Mouse (Mus musculus) urinary bladder, postnatal 25 days (tissue): ENCODE results near the gene Unc119.

Experiments
- DNase-seq: peaks from one replicate; pipeline ENCODE4 v3.0.0; 2022; ENCODE audit warnings: low spot score

Unc119 gene

DNA sequence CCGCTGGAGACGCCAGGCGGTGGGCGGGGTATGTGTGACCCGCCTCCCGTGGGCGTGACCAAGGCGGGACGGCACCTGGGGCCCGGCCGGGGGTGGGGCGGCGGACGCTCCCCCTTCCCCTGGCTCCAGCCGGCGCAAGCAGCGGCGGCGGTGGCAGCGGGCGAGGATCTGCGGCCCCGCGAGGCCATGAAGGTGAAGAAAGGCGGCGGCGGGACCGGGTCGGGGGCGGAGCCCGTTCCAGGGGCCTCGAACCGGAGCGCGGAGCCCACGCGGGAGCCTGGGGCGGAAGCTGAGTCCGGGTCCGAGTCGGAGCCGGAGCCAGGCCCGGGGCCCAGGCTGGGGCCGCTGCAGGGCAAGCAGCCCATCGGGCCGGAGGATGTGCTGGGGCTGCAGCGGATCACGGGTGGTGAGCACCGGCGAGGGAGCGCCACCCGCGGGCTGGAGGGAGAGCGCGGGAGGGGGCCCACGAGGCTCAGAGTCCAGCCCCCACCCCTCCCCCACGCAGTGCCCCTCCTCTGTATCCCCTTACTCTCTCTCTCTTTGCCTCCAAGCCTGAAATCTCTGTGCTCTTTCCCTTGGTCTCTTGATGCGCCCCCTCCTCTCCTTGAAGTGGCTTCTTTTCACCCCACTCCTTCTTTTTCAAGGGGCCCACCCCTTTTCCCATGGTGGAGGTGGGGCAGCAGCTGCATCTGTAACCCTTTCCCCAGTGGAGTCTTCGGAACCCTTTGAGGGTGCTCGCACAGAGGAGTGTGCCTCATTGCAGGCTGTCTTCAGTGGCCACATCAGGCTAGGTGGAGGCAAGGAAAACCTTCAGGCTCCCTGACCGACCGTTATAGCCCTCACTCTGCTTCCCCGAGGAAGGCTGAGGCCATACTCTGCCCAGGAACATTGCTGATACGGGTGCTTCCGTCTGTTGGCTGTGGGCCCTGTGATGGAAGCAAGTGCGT is at the start of gene Unc119:
Gene Unc119, plus strand, starts transcription at position 102 of the 947 bp plus-strand sequence.
- peak; percentile 78 for DNase-seq

DNA sequence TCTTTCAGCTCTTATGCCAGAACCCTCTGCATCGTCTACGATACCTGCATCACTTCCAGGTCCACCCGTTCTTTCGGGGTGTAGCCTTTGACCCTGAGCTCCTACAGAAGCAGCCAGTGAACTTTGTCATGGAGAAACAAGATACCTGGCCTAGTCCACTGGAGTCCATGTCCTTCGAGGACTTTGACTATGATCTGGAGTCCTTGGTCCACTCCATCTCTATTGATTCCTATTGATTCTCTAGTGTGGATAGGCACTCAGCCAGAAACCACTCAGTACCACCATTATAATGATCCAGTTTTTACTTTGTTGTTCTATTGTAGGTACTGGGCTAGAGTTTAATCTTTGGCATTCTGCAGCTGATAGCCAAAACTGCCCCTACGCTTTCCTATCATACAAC is 48.7 kb upstream of the Unc119 start:
- no peak for DNase-seq

DNA sequence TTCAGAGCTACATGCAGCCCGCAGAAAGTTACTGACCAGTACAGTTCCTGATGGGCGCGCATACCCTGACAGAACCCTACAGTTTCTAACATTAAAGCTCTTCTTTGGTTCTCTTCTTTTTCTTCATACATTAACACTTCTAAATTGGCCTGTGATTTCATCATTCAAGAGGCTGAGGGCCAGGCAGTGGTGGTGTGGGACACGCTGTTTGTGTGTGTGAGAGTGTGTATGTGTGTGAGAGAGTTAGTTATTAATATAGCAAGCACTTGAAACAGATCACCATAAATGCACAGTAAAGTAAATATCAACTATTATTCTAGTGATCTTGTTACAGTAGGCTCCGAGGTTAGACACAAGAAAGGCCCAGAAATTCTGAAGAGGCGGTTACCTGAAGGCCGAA is 42.4 kb upstream of the Unc119 start:
- DNase-seq, result no peak

DNA sequence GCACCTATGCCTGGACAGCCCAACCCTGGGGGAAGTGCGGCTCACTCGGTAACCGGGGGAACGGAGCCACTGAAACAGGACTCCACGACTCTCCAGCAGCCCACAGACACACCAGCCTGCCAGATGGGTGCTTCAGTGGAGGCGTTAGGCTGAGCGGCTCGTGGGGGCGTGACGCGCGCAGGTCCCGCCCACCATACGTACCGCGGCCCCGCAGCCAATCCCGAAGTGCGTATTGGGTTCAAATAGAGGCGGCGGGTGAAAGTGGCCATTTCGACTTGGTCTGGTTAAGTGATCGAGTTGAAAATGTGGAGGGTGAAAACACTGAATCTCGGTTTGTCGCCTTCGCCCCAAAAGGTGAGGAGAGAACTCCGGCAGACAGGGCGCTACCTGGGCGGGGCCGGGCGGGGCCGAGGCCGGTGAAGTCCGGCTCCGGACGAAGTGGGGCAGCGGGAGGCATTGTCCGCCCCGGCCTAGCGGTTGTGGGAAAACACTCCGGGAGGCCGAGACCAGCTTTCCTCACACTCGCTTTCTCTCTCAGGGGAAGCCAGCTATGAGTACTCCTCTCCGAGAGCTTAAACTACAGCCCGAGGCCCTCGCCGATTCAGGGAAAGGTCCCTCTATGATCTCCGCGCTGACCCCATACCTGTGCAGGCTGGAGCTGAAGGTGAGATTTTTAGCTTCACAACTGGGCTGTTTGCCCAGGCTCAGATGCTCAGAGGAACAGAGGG is 41.8 kb upstream of the Unc119 start, which contains the start of gene Spag5:
Gene Spag5, plus strand, starts transcription at position 173 of the 728 bp plus-strand sequence.
- peak; percentile 79 for DNase-seq

DNA sequence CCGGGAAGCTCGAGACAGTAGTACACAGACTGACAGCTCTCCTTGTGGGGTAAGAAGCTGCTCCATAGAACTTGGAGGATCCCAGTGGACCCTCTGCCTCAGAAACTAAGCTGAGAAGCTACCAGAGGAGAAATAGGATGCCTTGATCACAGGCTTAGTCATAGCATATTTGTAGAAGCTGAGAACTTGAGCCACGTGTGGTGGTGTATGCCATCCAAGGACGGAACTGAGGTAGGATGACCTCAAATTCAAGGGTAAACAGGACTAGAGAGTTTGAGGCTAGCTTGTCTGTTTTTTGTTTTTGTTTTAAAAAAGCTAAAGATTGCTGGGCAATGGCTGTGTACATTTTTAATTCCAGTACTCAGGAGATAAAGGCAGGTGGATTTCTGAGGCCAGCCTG is 38.0 kb upstream of the Unc119 start:
- no peak for DNase-seq

DNA sequence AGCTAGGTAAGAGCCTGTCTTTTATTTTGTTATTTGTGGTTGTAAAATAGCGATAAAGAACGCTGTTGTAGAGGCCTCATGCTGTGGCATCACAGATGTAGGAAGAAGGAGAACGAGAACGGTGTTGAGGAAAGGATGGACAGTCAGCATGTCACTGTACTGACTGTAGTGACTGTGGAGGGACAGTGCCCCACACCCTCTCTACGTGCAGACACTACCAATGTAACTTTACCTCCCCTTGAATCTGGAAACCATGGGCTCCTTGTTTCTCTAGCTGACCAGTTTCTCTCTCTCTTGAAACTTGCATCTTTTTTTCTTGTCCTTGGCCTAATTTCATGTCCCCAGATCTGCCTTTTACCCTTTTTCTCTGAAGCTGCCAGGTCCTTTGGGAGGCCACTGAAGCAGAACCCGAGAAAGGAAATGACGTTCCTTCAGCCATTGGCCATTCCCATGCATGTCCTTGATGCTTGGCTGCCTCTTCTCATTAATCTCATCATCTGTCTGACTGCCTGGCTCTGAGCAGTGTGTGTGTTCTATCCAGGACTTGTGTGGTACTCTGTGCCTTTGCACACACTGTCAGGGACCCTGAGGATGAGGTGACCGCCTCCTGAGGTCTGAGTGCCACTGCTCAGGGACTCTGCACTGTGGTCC is 32.3 kb upstream of the Unc119 start:
- DNase-seq, result no peak

DNA sequence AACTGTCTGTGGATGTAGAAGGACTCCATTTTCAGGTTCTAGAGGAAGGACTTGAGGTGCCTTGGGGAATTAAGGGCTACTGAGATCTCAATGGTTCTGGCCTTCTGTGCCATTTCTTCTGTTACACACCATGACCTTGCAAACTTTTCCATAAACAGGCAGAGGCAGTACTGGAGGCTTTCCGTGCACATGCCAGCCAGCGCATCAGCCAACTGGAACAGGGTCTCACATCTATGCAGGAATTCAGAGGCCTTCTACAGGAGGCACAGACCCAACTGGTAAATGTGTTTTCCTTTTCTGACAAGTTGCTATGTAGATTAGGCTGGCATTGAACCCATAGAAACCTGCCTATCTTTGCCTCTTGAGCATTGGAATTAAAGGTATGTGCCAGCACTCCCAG is 29.6 kb upstream of the Unc119 start:
- no peak for DNase-seq

DNA sequence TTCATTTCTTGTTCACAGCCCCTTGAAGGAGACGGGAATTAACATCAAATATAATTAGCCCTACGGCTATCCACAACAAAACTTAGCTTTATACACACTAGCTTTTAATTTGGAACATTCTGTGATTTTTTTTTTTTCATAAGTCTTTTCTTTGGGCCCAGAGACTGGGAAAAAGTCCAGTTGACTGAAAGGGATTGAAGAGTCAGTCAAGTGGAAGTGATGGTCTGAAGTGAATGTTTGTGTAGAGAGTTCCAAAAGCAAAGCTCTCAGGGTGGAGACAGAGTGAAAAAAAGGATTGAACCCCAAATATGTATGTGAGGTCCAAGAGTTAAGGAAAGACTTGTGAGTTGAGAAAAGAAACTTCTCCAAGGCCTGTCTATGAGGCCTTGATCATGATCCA is 24.9 kb upstream of the Unc119 start:
- no peak for DNase-seq

DNA sequence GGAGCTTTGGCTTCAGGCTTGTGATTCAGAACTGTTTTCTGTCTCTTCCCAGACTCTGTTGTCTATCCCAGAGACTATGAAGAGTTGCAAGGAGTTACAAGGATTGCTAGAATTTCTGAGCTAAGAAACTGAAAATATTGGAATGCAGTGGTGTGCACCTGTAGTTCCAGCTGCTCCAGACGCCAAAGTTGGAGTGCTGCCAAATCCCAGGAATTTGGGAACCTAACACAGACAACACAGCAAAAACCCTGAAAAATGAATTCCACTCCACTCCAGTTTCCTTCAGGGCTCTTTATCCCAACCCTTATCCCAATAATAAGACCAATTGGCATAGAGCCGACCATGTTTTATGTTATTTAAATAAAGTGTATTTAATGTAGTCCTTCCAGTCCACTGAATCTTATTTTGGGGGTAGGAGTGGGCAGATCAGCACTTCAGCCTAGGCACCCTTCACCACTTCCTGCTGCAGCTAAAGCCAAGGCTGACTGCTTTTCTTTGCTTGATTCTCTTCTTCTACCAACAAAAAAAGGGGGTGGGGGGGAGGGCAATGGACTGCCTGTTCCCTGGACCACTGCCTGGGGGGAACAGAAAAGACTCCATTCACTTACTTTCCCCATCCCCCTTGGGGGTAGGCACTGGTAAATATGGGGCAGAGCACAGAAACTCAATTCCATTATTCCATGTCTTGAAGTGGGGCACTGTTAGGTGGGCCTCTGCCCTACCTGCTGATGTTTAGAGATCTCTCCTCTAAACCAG is 21.0 kb upstream of the Unc119 start:
- no peak for DNase-seq

DNA sequence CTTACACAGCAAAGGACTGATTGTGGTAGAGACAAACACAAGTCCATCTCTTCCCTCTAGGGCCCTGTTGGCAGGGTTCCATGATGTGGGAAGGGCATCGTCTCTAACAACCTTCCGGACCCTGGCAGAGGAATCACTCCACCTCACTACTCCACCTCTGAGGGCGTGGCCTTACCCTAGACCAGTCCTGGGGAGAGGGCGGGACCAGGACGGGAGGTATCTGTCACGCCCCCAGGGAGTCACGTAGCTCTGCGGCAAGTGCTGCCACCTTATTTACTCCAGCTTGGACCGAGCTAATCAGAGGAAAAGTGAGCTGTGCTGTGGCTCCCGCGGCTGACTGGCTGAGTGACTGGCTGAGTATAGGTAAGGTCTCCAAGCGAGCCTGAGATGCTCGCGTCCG is 20.4 kb upstream of the Unc119 start, which contains the start of gene Aldoc:
Gene Aldoc, plus strand, starts transcription at position 109 of the 400 bp plus-strand sequence.
- DNase-seq, result peak; percentile 68

DNA sequence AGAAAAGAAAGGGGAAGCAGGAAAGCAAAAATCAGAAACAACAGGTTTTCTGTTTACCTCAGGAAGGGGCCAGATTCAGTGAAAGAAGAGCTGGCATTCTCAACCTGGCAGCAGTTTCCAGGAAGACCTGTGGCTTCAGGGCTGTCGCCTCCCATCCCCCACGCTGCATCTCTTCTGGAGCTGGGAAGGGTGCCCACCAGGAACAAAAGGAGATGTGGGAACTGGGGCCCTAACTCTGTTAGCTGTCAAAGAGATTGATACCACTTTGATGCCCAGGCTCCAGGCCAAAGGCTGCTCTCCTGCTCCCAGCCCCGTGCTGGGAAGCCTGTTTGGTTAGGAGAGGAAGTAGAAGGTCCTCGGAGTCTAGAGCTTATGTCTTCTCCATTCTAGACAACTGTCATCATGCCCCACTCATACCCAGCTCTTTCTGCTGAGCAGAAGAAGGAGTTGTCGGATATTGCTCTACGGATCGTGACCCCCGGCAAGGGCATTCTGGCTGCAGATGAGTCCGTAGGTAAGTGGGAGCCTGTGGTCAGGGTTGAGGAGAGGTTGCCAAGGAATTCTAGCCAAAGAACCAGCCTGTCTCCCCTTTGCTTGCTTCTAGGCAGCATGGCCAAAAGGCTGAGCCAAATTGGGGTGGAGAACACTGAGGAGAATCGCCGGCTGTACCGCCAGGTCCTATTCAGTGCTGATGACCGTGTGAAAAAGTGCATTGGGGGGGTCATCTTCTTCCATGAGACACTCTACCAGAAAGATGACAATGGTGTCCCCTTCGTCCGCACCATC is 19.1 kb upstream of the Unc119 start:
- no peak for DNase-seq

DNA sequence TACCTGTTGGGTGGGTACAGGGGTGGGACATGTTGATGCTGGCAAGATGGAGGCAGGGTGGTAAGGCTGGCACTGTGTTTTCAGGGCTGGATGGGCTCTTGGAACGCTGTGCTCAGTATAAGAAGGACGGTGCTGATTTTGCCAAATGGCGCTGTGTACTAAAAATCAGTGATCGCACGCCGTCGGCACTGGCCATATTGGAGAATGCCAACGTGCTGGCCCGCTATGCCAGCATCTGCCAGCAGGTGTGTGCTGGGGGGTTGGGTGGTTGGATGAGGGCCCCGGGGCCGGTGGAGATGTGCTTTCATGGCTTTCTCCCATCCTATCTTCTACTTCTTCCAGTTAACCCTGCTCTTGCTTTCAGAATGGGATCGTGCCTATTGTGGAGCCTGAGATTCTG is 18.3 kb upstream of the Unc119 start:
- no peak for DNase-seq

DNA sequence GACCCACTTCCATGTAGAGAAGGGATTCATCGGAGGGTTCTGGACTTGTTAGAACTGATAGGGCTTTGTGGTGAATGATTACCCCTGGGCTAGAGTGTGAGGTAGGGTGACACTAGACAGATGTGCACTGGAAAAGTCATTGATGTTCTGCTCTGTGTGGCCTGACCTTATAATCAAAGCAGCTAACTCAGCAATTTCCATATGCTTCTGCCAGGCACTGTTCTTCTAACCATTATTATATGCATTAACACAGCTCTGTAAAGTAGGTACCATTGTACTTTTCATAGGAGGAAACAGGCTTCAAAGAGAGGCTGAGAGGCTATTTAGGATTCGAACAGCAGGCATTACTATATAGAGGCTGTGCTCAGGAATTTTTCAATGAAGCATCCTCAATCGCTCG is 16.1 kb upstream of the Unc119 start:
- no peak for DNase-seq

DNA sequence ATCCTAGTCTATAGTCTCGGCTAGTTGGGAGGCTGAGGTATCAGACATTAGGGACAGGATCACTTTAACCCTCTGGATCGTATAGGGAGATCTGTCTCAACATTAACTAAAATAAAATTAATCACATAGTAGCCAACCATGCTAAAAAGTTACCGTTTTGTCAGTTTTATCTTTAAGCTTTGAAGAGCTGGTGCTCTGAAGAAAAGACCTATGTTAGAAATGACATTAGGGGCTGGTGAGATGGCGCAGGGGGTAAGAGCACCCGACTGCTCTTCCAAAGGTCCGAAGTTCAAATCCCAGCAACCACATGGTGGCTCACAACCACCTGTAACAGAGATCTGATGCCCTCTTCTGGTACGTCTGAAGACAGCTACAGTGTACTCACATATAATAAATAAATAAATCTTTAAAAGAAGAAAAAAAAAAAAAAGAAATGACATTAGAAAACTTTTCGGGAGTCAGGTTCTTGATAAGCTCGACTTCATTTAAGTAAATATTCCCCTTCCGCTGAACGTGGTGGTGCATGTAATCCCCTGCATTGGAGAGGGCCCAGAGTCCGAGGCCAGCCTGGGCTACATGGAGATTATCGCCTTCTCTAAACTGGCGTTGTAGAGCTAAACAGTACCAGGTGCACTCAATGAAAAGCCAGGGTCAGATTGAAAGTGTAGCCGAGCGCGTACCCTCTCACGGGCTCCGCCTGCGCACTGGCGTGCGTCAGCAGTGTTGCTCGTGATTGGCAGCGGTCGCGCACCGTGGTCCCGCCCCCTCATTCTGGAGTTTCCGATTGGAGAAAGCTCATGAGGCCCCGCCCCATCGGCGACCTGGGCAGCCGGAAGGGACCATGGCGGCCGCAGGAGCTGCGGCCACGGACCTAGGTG is 15.4 kb upstream of the Unc119 start, which contains the start of gene Pigs:
Gene Pigs, plus strand, starts transcription at position 782 of the 878 bp plus-strand sequence.
- peak; percentile 94 for DNase-seq

DNA sequence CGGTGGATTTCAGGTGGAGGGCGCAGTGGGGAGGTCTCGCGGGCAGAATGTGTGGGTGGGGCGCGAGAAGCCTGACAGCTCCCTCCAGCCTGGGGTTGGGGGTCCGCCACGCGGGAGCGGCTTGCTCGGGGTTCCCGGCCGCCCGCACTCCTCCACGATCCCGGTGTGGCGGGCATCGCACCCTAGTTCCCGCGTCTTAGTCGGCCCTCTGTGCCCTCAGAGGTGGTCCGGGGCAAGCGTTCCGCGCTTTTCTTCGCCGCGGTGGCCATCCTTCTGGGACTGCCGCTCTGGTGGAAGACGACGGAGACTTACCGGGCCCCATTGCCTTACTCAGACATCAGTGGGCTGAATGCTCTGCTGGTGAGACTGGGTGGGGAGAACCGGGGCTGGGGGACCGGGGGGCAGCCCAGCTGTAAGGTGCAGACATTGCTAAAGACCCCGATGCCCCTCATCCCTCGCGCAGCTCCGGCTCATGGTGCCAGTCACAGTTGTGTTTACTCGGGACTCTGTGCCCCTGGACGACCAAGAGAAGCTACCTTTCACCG is 14.7 kb upstream of the Unc119 start:
- DNase-seq, result no peak

DNA sequence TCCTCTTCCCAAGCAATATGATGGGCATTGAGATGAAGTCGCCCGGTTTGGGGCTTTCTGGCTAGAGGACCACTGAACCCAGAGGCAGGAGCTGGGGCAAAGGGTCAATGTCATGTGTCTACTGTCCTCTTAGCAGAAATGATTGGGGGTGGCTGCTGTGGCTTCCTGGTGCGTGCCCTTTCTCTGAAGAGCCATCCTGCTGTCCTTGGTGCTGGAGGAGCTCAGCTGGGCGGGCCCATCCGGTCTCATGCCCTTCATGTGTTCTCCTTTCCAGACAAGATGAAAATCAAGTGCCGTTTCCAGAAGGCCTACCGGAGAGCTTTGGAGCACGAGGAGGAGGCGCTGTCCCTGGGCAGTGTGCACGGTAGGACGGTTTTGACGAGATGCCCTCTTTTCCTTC is 10.6 kb upstream of the Unc119 start:
- no peak for DNase-seq

DNA sequence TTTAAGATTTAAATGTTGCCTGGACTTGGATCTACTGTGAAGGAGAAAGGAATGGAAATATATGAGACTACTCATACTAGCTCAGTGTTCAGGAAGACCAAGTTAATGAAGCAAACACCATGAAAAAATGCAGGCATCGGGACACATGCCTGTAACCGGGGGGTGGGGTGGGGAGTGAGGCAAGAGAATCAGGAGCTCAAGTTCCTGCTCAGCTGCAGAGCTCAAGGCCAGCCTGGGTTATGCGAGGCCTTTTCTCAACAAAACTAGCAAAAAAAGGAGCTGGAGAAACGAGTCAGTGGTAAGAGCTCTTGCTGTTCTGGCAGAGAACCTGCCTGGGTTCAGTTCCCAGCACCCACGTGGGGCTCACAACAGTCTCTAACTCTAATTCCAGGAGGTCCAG is 9.3 kb upstream of the Unc119 start:
- DNase-seq, result no peak

DNA sequence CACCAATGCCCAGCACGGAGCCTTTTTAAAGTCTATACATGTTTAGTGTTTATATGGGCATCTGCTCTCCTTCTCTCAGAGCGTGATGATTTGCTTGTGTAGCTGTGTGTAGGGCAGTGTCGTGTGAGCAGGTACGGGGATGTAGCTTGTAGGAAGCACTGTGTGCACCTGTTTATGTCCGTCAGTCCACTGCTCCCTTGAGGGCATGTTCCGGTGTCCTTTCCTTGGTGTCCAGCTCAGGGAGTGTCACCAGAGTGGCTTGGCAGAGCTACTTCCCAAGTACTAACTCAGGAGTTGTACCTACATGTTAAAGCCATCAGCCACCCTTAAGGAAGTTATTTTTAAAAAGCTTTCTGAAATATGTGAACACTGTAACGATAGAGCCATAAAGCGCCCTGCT is 6.2 kb upstream of the Unc119 start:
- DNase-seq, result no peak

DNA sequence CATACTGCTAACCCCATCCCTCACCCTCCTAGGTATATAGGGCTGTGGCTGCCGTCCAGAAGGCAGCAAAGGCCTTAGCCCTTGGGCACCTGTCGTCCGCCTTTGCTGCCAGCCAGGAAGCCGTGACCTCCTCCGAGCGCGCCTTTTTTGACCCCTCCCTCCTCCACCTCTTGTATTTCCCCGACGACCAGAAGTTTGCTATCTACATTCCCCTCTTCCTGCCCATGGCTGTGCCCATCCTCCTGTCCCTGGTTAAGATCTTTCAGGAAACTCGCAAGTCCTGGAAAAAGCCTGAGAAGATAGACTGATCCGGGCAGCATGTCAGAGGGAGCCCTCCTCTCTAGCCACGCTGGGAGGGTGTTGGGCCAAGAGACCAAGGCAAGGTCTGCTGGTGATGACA is 1.6 kb upstream of the Unc119 start:
- DNase-seq, result no peak
